Mouse (Mus musculus) cerebellum, adult 2 months (tissue): ENCODE data around the gene Ccr8.

ENCODE experiments used
- CTCF ChIP-seq: fragments of 200-500 bp; IDR thresholded peaks from 2 replicates; pipeline ENCODE4 v1.5.1; 2011; ENCODE audit warnings: low read depth, mild to moderate bottlenecking, control low read depth, low read length, moderate library complexity, borderline replicate concordance; ENCODE audit not compliant: insufficient read depth
- POLR2A ChIP-seq: fragments of 200-500 bp; IDR thresholded peaks from 2 replicates; pipeline ENCODE4 v1.6.1; 2011; ENCODE audit warnings: low read length, control low read depth, borderline replicate concordance; ENCODE audit not compliant: insufficient read depth

DNA sequence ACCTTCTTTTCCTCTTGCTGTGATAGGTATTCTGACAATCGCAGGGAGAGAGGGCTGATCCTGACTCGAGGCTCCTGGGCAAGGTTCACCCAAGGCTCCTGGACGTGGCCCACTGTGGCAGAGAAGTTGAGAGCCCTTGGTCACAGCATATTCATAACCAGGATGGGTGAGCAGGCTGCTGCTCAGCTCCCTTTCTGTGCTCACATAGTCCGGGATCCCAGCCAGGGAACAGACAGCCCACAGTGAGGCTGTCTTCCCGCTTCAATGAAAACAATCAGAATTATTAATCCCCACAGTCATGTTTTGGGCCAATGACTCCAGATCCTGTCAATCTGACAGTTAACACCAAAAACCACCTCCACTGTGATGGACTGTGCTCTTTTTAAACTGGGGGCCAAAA lies 9.9 kb upstream of the Ccr8 start:
- TF ChIP-seq CTCF: no peak
- no peak for TF ChIP-seq POLR2A
